Mouse (Mus musculus) right cerebral cortex, adult 2 months (tissue): ENCODE measurements around the gene Foxk1.

Experiments used
- DNase-seq, 2 experiments: peaks; one replicate each; pipeline ENCODE4 v3.0.0; 2021 to 2022; ENCODE audit warnings: low spot score in 2 of 2

The Foxk1 gene

DNA sequence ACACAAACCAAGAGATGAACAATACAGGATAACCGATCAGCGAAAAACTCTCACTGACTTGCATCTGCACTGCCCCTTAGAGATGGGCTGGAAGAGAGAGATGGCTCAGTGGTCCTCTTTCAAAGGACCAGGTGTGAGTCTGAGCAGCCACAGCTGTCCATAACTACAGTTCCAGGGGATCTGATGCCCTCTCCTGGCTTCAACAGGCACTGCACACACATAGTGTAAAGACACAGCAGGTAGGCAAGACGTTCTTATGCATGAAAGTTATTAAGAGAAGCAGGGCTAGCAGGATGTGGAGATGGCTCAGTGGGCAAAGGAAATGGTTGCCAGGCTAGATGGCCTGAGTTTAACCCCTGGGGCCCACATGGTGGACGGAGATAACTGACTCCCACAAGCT, 13.6 kb upstream of the Foxk1 start:
- DNase-seq: no peak

DNA sequence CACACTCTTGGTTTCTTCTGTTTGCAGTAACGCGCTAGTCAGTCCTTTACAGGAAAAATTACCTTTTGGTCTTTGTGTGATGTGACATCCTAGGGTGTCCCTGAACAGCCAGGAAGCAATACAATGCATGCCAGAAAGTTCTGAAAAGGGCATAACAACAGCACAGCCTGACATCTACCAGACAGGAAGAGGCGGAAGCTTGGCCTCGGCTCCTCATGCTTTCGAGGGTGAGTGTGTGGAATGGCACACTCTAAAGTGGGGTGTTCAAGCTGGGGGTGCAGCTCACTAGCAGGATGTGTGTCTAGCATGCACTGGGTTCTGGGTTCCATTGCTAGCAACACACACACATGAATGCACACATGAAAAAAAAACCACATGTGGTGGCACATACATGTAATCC, 9.6 kb upstream of the Foxk1 start:
- no peak for DNase-seq

DNA sequence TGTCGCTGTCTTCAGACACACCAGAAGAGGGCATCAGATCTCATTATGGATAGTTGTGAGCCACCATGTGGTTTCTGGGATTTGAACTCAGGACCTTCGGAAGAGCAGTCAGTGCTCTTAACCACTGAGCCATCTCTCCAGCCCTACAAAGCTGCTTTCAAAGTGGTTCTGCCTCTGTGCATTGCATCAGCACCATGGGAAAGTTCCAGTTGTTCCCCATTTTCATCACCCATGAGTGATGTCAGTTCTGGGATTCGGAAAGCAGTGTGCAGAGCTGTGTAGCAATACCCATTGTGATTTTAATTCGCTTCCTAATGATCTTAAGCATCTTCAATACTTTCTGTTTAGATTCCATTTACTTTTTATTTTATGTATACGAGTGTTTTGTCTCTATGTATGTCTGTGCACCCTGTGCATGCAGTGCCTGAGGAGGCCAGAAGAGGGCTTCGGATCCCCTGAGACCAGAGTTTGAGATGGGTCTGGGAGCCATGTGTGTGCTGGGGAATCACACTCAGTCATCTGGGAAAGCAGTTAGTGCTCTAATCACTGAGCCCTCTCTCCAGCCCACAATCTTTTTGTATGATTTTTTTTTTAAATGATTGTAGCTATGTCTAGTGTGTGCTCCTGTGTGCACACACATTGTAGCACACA, 6.6 kb upstream of the Foxk1 start:
- DNase-seq: no peak

DNA sequence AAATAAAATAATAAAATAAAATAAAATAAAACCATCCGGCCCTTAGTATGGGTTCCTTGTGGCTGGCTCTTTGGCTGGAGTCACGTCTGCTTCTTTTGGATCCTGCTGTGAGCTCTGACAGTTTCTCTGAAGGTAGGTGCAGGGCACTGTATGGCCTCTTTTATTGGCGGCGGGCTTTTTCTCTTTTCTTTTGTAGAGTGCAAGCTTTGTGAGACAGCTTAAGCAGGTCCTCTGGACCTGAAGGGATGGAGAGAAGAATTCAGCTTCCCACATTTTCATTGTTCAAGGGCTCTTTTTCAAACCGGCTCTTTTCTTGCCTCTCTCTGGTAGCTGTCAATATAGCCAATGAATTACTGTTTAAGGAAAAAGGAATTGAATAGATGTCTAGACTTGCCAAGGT, 5.4 kb upstream of the Foxk1 start:
- DNase-seq: no peak

DNA sequence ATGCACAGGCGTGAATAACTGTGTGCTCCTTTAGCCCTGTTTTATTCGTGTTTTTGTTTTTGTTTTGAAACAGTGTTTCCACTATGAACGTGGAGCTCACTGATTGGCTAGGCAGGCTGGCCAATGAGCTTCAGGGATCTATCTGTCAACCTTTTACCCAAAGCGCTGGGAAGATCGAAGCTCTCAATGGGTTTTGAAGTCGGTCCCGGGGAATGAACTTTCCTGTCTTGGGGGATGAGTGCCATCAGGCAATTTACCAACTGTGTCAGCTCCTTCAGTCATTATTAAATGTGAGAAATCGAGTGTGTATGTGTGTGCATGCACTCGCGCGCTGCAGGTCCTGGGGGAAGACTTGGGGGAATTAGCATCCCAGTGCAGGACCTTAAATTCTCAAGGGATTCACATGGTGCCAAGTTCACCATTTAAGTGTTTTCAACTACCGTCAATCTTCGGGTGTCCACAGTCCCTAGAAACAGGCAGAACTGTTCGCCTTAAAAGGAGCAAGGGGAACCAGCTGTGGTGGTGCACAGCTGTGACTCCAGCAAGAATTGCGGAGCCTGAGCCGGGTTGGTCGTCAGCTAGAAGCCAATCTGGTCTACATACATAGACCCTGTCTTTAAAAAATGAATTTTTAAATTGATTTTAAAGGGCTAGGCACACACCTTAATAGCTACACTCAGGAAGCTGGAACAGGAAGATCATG, 965 bp upstream of the Foxk1 start:
- peak in 1 of 2 experiments; percentile 57 for DNase-seq

DNA sequence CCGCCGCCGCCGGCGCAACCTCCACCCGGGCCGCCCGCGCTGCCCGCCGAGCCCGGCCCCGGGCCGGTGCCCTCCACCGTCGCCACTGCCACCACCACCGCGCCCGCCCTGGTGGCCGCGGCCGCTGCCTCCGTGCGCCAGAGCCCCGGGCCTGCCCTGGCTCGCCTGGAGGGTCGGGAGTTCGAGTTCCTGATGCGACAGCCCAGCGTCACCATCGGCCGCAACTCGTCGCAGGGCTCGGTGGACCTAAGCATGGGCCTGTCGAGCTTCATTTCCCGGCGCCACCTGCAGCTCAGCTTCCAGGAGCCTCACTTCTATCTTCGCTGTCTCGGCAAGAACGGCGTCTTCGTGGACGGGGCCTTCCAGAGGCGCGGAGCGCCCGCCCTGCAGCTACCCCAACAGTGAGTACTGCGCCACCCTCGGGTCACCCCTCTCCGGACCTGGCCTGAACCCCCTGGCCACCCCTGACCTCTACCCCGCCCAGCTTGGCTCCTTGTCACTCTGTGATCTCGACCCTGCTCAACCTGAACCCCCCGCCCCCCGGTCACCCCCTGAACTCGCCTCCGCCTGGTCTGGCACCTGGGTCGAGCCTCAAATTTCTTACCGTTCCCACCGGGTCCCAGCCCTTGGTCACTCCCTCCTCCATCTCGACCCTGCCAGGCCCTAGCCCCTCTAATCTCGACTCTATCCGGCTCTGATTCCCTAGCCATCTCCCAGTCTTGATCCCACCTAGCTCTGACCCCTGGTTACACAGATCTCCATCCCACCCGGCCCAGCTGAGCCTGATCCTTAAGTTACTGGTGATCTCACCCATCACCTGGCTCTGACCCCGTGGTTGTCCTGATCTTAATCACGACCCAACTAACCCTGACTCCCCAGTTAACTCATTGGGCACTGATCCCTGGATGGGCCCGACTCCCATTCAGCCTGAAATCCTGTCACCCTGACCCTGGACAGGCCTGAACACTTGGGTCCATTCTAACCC, 636 bp downstream of the Foxk1 start:
- no peak for DNase-seq

DNA sequence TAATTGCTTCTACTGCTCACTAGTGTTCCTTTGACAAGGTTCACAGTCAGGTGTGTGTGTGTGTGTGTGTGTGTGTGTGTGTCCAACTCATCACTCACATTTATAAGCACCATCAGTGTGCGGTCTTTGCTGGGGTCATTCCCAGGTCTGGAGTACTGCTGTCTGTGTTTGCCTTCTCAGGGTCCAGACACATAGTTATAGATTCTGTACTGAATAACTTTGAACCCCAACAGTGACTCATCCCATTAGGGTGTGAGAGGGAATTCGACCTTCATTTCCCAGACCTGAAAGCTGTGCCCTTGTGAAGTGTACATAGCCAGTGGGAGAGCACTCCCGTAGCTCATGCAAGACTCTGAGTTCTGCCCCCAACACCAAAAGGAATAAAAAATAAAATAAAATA, 2.4 kb downstream of the Foxk1 start:
- no peak for DNase-seq

DNA sequence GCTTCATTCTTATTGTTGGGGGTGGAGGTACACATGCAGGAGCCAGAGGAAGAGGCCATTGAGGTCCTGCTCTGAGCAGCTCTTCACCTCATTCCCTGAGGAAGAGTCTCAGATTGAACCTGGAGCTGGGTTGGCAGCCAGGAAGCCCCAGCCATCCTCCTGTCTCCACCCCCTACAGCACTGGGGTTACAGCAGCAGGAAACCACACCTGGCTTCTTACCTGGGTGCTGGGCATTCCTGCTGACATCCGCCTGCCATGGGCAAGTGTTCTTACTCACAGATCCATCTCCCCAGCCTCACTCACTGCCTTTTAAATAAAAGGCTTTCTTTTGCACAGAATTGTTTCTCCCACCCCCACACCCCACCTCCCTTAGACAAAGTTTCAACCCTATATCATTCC, 3.0 kb downstream of the Foxk1 start:
- no peak for DNase-seq

DNA sequence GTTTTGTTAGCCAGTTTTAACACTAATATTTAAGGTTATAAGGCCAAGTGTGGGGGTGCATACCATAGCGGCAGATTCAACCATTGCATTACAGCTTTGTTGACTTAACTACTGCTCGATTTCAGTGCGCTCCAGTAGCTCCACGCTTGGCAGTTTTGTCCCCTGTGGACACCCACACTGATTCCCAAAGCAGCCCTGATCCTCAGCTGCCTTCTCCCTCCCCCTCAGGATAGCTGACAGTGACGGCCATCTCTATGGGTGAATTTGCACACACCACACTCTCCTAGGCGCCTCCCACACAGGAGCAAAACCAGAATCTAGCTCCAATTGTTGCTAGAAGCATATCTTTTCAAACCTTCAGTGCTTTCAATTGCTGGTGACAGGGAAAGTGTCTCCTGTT, 4.1 kb downstream of the Foxk1 start:
- peak; percentile 83 for DNase-seq

DNA sequence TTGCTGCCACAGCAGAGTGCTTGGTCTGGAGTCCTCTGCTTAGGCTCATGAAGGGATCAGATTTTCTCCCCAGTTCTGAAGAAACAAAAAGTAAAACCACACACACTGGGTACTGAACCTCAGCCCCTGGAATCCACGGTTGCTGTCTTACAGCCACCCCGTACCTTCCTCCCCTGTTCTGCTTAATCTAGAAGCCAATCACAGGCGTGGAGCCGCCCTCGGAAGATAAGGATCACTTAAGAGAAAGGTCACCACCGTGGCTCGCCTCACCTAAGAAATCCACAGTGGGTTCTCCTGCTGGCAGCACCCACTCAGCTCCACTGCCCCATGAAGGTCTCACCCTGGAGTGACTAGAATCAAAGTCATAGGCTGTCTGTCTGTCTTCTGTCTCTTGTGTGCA, 5.1 kb downstream of the Foxk1 start:
- DNase-seq: no peak

DNA sequence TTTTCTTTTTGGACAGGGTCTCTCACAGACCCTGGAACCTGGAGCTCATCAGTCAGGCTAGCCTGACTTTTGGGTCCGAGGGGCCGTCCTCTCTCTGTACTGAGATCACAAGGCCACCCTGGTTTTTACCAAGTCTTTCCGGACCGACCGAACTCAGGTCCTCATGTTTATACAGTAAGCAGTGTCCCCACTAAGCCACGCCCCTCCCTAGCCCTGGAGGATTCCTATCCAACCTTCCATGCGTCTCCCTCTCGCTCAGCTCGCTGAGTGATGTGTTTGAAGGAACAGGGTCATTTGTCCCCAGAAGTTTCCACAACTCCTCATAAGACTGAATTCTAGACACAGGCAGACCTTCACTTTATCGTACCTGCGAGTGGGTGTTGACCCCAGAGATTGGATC, 5.6 kb downstream of the Foxk1 start:
- DNase-seq: no peak

DNA sequence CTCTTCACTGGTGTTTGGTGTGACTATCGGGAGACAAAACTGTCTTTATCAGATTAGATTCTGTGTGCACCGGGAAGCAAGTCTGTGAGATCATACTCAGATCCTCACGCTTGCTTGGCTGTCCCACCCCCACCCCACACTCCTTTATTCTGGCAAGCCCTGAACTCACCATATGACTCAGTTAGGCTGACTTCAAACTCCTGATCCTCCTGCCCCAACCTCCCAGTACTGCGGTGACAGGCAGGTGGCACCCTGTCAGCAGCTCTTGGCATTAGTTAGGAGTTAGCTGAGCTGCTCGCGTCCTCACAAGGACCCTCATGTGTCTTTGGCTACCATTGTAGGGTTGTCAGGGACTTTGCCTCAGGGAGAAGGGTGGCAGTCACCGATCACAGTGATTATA, 6.1 kb downstream of the Foxk1 start:
- no peak for DNase-seq

DNA sequence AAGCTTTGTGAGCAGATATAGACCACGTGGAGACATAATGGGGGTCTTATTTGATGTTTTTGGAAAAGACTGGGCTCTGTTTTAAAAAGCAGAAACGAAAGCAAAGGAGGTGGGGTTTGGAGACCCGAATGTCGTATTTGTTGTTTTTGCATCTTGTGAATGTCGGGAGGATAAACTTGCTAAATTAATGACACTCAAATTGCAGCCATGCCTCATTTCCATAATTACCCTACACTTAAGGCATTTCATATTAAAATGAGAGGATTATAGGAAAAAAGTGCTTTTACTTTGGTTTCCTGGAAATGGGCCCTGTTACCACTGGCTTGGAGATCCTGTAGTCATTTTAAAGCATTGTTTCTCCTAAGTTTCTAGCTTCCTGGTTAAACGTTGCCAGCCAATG, 7.9 kb downstream of the Foxk1 start:
- DNase-seq: no peak

DNA sequence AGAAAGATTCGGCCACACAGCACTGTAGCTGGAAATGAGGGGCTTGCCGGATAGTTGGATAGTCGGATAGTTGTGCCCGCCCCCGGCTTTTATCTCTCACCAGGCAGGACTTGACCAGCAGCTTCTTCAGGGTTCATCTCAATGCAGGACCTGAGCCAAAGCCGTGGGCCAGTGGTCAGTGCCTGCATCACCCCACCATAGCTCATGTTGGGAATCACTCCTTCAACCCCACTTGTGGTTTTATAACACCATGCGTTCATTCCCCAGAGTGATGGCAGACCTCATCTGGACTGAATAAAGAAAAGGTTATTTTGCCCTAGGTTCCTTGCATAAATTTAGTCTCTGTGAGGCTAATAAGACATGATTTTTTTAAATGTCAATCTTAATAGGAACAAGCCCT, 9.1 kb downstream of the Foxk1 start:
- no peak for DNase-seq

DNA sequence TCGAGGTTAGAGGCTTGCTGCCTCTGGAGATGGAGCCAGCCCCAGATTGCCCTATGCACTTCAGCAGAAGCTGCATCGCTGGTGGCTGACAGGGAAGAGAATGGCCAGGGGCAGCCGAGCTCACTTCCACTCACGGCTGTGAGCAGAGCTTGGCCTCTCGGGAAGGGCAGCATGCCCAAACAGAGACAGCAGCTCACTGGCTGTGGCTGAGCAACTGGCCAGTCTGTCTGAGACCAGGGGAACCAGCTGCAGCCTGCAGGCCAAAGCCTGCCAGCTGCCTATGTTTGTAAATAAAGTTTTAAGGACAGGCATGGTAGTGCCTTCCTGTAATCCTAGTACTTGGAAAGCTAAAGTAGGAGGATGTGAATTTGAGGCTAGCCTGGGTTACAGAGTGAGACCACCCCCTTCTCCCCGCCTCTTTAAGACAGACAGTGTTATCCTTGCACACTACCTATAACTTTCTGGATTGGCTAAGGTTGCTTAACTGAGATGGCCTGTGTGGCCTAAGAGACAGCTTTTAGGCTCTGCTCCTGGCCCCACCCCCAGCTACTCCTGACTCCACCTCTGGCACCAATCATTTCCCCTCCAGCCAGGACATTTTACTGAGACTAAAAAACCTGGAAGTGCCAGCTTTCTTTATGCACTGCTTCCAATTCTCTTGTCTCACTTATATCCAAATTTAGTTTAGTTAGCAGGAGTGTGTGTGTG, 11.5 kb downstream of the Foxk1 start:
- no peak for DNase-seq

DNA sequence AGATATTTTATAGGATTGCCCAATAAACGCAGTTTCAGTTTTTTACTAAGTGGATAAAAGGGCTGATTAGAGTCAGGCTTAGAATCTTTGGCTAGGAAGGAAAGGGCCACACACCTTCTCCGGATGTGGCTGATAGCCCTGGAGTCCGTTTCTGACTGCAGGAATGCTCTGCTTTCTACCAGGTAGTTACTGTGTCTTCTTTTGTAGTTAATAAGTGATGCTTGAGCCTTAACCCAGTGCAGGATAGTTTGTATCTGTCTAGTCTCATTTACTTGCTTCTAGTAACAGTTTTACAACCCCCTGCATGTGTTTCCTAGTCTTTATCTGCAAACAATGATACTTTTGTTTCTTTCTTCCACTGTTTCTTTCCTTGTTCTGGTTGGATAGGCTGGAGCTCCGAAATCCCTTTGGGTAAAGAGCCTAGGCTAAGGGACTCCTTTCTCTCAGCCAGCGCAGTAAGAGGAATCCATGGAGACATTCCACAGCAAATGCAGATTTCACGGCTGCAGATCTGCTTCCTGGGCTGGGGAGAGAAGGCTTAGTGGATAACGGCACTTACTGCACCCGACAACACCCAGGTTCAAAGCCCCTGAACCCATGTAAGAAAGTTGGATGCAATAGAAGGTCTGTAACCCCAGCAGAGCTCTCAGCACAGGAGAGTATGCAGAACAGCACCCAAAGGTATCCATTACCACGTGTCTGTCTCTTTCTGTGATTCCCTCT, 12.6 kb downstream of the Foxk1 start:
- DNase-seq: no peak

DNA sequence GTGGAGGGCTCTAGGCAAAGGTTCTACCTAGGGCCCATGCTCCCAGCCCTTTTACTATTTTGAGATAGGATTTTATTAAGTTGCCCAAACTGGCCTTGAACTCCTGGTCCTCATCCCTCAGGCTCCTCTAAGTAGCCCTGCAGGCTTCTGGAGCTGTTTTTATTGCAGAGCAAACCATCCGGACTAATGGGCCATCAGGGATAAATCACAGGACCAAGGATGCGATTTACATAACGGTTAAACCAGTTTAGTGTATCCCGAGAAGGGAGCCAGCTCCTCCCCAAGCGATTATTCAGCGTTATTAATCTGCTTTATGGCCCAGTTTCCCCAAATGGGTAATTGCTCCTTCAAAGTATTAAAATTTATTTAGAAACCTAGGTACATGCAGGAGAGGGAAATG, 14.1 kb downstream of the Foxk1 start:
- DNase-seq: no peak

DNA sequence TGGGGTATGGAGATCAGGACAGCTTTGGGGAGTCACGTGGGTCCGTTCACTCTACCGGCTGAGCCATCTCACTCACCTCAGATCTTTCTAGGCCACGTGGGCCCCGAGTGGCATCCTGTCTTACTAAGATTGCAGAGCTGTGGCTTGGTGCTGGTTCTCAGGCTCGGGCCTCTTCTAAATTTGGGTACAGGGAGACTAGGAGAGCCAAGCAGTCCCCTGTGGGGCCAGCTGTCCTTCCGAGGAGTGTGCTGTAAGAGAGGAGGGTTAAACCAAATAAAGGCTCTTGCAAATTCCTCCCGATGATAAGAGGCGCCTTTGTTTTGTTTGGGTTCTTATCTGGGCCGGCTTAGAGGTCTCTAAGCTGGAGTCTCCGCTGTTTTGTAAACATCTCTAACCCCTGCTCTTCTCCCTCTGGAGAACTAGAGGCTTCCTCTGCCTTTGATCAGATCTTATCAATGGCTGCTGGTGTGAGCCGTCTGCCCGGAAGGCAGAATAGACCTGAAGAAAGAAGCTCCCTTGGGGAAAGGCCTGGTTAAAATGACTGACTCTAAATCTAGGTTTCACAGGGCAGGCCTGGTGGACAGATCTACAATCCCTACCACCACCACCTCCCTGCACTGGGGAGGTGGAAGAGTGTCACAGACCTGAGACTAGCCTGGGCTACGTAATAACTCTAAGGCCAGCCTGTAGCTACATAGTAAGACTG, 14.9 kb downstream of the Foxk1 start:
- DNase-seq: no peak

DNA sequence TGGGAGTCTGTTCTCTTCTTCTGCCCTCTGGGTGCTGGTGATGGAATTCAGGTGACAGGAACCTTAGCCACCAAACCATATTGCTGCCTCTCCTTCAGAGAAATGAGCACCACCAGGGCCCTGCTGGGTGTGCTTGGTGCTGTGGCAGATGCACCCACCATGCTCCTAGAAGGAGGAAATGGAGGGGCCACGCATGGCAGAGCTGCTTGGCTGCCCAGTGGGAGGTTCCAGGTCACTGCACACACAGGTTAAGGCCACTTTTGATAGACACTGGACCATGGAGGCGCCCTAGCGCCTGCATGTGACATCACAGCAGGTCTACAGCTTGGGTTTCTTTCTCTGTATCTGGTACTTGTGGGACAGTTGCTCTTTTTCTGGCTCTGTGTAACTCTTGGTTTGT, 15.8 kb downstream of the Foxk1 start:
- no peak for DNase-seq

DNA sequence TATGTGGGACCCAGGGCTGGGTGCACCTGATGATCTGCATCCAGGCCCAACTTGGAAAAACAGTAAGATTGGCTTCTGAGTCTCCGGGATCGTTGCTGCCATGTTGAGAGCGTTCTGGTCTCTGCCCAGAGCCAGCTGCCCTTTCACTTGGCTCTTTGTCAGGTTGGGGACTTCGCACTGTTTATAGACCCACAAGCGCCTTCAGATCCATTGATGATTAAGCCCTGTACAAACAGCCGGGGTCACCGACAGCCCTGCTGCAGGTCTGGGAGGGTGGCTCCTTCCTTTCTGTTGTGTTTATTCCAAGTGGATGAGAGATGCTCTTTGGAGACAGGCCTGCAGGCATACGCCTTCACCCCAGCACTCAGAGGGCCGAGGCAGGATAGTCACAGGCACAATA, 16.6 kb downstream of the Foxk1 start:
- no peak for DNase-seq

DNA sequence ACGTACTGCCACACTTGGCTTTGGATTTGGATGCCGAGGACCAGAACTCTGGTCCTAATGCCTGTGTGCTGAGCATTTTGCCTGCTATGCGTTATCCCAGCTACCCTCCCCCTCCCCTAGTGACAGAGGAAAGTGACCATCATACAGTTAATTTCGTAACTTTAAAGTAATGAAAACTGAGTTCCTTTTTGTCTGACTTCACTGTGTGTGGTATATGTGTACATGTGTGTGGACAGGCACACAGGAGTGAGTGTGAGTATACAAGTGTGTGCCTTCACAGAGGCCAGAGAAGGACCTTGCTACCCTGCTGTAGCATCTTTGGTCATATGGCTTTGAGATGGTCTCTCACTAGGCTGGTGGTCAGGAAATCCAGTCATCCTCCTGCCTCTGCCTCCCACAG, 17.1 kb downstream of the Foxk1 start:
- DNase-seq: no peak
